Mouse (Mus musculus): Measurements from ENCODE around the gene Sytl3. TPM values are rescaled to one million over a fixed set of nuclear protein-coding genes. Genes with fewer than 3 reads are reported as not detected.

Sytl3 gene
- polyA plus RNA-seq, 1 experiment: not detected

DNA sequence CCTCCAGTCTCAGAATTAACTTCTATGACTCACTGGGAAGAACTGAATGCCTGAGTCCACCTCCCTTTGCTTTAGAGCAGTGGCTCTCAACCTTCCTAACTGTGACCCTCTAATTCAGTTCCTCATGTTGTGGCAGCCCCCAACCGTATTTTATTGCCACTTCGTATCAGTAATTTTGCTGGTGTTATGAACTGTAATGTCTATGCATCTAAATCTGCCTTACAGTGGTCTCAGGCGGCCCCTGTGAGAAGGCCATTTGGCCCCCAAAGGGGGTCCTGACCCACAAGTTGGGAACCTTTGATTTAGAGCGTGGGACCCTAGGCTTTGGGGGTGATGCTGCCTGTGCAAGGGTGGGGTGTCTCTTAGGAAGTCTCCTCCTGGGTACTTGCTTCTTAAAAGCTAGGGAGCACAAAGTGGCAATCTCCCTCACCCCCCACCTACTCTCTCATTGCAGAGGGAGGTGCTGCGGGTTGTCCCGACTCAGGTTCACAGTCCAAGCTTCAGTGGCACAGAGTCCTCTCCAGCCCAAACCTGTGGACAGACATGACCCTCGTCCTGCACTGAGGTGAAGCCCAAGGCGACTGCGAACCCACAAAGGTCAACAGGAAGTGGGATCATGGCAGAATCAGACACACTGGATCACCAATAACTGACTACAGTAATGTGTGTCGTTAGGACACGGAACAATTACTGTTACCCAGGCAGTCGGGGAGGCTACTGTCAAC, 78.5 kb downstream of the Sytl3 start:
- peaks cover 51% of the 10 kb centered on the region for H3K36me3 ChIP-seq (ENCODE audit: control insufficient read depth)
- no peak overlapping the region for H3K4me3 ChIP-seq (replicated peaks)
- H3K9me3 ChIP-seq (ENCODE audit: control insufficient read depth, low read length): no peaks in the 10 kb centered on the region

DNA sequence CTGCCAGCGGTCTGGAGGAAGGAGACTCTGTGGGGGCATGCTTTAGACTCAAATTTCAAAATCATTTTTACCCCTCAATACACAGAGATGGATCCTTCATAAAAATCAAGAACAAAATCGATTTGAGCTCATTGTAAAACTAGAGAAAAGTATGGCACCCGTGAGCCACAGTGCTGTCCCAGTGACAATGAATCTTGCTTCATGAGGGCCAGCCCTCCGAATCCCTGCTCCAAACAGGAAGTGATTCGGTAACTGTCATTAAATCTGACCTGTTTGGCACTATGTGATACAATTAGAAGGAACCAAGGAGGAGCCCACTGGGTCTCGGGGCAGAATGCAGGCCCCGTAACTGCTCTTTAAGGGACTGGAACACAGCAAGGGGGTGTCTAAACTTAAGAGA, 79.9 kb downstream of the Sytl3 start:
- peaks cover 65% of the 10 kb centered on the region for H3K36me3 ChIP-seq (ENCODE audit: control insufficient read depth)
- TF ChIP-seq TAL1 (IDR thresholded peaks at IDR 0.05; ENCODE audit: low read length) (no peak), GATA1 (IDR thresholded peaks at IDR 0.05; ENCODE audit: low read length) (no peak)

More for the DNA sequence above, 78.5 kb downstream of the Sytl3 start:
- no peaks in the 10 kb centered on the region for H3K27me3 ChIP-seq (ENCODE audit: control insufficient read depth)
- no peaks in the 10 kb centered on the region for H3K4me1 ChIP-seq (ENCODE audit: control insufficient read depth)
- TF ChIP-seq TAL1 (IDR thresholded peaks at IDR 0.05; ENCODE audit: low read length): no peak
- no peak for TF ChIP-seq GATA1 (IDR thresholded peaks at IDR 0.05; ENCODE audit: low read length)

GRCm38 (mm10) chr17:6739266-6739665, 80.4 kb downstream of the Sytl3 start:
- H3K27me3 ChIP-seq (ENCODE audit: control insufficient read depth): no peaks in the 10 kb centered on the region
- peaks cover 2% of the 10 kb centered on the region; the same call in 1 of the 2 replicates for H3K4me1 ChIP-seq (ENCODE audit: control insufficient read depth)
- no peaks in the 10 kb centered on the region for H3K9me3 ChIP-seq (ENCODE audit: control insufficient read depth, low read length)
- TF ChIP-seq GATA1 (IDR thresholded peaks at IDR 0.05; ENCODE audit: low read length): no peak
- no peak for TF ChIP-seq TAL1 (IDR thresholded peaks at IDR 0.05; ENCODE audit: low read length)
- no peak overlapping the region for H3K4me3 ChIP-seq (replicated peaks)
- H3K36me3 ChIP-seq (ENCODE audit: control insufficient read depth): peaks cover 70% of the 10 kb centered on the region

More for the DNA sequence above, 79.9 kb downstream of the Sytl3 start:
- Histone ChIP-seq H3K9me3 (ENCODE audit: control insufficient read depth, low read length) (no peaks in the 10 kb centered on the region), H3K27me3 (ENCODE audit: control insufficient read depth) (no peaks in the 10 kb centered on the region), H3K4me1 (ENCODE audit: control insufficient read depth) (peaks cover 2% of the 10 kb centered on the region; the same call in 1 of the 2 replicates), H3K4me3 (replicated peaks) (no peak overlapping the region)

GRCm38 (mm10) chr17:6739756-6740155, 80.9 kb downstream of the Sytl3 start:
- Histone ChIP-seq H3K4me3 (replicated peaks) (no peak overlapping the region), H3K9me3 (ENCODE audit: control insufficient read depth, low read length) (no peaks in the 10 kb centered on the region), H3K36me3 (ENCODE audit: control insufficient read depth) (peaks cover 74% of the 10 kb centered on the region), H3K4me1 (ENCODE audit: control insufficient read depth) (peaks cover 2% of the 10 kb centered on the region; the same call in 1 of the 2 replicates), H3K27me3 (ENCODE audit: control insufficient read depth) (no peaks in the 10 kb centered on the region)
- no peak for TF ChIP-seq GATA1 (IDR thresholded peaks at IDR 0.05; ENCODE audit: low read length)
- no peak for TF ChIP-seq TAL1 (IDR thresholded peaks at IDR 0.05; ENCODE audit: low read length)

DNA sequence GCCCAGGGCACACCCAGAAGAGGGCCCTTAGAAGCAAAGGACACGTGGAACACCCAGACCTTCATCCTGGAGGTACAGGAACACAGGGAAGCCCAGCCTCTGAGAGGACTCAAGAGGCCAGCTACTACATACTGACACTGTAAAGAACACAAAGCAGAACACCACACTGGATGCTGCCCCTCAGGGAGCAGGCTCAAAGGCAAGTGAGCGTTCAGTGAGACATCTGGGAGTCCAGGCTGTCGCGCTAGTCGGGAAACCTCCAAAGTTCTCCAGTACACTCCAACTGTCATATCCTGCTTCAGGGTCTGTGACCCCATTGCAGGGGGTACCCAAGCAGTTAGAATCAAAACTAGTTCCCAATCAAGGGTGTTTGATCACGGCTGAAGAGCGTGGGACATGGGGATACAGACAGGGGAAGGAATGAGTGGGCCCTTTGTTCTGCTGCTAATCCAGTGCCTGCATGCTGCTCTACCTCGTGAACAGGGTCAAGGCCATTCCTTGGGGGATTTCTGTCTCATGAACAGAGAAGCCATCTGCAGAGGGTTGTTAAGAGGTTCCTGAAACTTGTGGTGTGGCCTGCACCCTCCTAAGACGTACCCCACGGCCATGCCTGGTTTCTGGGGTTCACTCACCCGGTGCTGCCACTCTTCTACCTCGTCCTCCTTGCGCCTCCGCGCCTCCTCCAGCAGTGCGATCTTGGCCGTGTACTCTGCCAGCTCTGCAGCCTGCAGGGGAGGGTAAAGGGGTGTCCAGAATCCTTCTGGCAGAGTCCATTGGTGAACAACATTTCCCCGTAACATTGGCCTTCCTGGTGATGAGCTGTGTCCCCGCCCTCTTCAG, 81.7 kb downstream of the Sytl3 start:
- H3K36me3 ChIP-seq (ENCODE audit: control insufficient read depth): peaks cover 82% of the 10 kb centered on the region
- TF ChIP-seq GATA1 (IDR thresholded peaks at IDR 0.05; ENCODE audit: low read length) (no peak), TAL1 (IDR thresholded peaks at IDR 0.05; ENCODE audit: low read length) (no peak)
- peaks cover 2% of the 10 kb centered on the region; the same call in 1 of the 2 replicates for H3K4me1 ChIP-seq (ENCODE audit: control insufficient read depth)
- no peak overlapping the region for H3K4me3 ChIP-seq (replicated peaks)
- H3K9me3 ChIP-seq (ENCODE audit: control insufficient read depth, low read length): no peaks in the 10 kb centered on the region
- no peaks in the 10 kb centered on the region for H3K27me3 ChIP-seq (ENCODE audit: control insufficient read depth)

DNA sequence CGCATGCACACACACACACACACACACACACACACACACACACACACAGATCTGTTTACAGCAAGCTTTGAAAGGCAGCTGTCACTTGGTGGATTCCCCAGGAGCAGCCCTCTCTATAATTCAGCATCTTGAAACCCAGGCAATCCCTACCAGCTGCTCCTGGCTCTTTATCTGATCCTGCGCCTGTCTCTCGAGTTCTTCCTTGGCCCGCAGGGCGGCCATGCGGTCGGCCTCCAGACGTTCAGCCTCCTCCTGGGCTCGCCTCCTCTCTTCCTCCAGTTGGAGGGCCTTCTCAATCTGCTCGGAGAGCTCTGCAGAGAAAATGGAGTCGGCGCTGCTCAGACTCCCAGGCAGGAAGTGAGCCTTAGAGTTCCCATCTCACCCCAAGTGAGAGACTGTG, 82.4 kb downstream of the Sytl3 start:
- no peak for TF ChIP-seq GATA1 (IDR thresholded peaks at IDR 0.05; ENCODE audit: low read length)
- no peak for TF ChIP-seq TAL1 (IDR thresholded peaks at IDR 0.05; ENCODE audit: low read length)
- H3K27me3 ChIP-seq (ENCODE audit: control insufficient read depth): no peaks in the 10 kb centered on the region
- no peaks in the 10 kb centered on the region for H3K9me3 ChIP-seq (ENCODE audit: control insufficient read depth, low read length)
- H3K4me3 ChIP-seq (replicated peaks): no peak overlapping the region
- H3K36me3 ChIP-seq (ENCODE audit: control insufficient read depth): peaks cover 90% of the 10 kb centered on the region
- peaks cover 2% of the 10 kb centered on the region; the same call in 1 of the 2 replicates for H3K4me1 ChIP-seq (ENCODE audit: control insufficient read depth)

GRCm38 (mm10) chr17:6742083-6743038, 83.5 kb downstream of the Sytl3 start:
- no peaks in the 10 kb centered on the region for H3K27me3 ChIP-seq (ENCODE audit: control insufficient read depth)
- no peak overlapping the region for H3K4me3 ChIP-seq (replicated peaks)
- TF ChIP-seq TAL1 (IDR thresholded peaks at IDR 0.05; ENCODE audit: low read length) (no peak), GATA1 (IDR thresholded peaks at IDR 0.05; ENCODE audit: low read length) (no peak)
- H3K36me3 ChIP-seq (ENCODE audit: control insufficient read depth): peaks cover 100% of the 10 kb centered on the region
- peaks cover 2% of the 10 kb centered on the region; the same call in 1 of the 2 replicates for H3K4me1 ChIP-seq (ENCODE audit: control insufficient read depth)
- H3K9me3 ChIP-seq (ENCODE audit: control insufficient read depth, low read length): no peaks in the 10 kb centered on the region

GRCm38 (mm10) chr17:6743039-6743575, 84.2 kb downstream of the Sytl3 start:
- Histone ChIP-seq H3K4me3 (replicated peaks) (no peak overlapping the region), H3K9me3 (ENCODE audit: control insufficient read depth, low read length) (no peaks in the 10 kb centered on the region), H3K27me3 (ENCODE audit: control insufficient read depth) (no peaks in the 10 kb centered on the region), H3K36me3 (ENCODE audit: control insufficient read depth) (peaks cover 100% of the 10 kb centered on the region), H3K4me1 (ENCODE audit: control insufficient read depth) (peaks cover 2% of the 10 kb centered on the region; the same call in 1 of the 2 replicates)
- no peak for TF ChIP-seq TAL1 (IDR thresholded peaks at IDR 0.05; ENCODE audit: low read length)

All from erythroblast, embryonic 14.5 days (primary cell).